Mouse (Mus musculus) testis, adult 10 weeks (tissue): ENCODE data around the gene Kcnn1. TPM values are rescaled to one million over a fixed set of nuclear protein-coding genes. Genes with fewer than 3 reads are reported as not detected.

Experiments used
- polyA plus RNA-seq: library from polyadenylated mRNA; stranded (reverse); fragments of 350-450 nt; fragmentation: Illumina TruSeq; extraction: RNeasy Lipid Tissue Mini Kit (QIAGEN cat#74804); gene quantifications from one replicate; pipeline ENCODE4 v1.2.3, GENCODE M21; 2014; ENCODE audit warnings: low read depth, low replicate concordance

Kcnn1 gene
- polyA plus RNA-seq, result not detected

DNA sequence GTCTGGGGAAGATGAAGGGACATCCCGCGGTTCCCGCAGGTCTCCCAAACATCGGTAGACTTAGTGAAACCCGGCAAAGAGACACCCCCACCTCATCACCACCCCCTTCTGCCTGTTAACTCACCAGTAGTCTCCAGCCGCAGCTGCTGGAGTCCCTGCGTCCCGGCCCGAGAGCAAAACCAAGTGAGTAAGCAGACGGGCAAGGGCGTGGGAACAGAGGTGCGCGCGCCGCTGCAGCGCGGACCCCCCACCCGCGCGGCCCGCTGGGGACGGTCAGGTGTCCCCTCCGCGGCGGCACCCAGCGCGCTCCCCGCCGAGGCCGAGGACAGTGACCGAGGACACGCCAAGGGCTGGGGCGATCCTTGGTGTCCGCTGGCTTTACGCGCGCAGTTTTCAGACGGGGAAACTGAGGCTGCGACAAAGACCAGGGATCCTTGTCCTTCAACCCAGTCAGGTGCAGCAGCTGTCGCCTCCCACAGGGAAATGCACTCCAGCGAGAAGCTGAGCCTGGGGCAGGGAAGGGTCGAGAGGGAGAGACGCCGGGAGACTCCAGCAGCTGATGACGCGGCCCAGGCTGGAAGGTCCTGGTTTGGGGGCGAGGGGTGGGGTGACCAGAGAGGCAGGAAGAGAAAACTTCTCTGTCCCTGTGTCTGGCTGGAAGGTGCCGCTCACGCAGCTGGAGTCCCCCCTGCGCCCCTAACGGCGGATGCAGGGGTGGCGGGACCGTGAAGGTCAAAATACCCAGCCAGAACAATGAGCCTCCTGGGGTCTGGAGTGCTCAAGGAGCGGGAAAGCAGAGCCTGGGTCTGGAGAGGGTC is at the start of gene Kcnn1:
Kcnn1 (minus strand) TSS at position 435 of the 818 bp plus-strand sequence.

GRCm38 (mm10) chr8:70905831-70906736 is 43.0 kb upstream of the Kcnn1 start, which contains the start of gene Map1s:
Gene Map1s, plus strand, starts transcription at chr8:70905932.

DNA sequence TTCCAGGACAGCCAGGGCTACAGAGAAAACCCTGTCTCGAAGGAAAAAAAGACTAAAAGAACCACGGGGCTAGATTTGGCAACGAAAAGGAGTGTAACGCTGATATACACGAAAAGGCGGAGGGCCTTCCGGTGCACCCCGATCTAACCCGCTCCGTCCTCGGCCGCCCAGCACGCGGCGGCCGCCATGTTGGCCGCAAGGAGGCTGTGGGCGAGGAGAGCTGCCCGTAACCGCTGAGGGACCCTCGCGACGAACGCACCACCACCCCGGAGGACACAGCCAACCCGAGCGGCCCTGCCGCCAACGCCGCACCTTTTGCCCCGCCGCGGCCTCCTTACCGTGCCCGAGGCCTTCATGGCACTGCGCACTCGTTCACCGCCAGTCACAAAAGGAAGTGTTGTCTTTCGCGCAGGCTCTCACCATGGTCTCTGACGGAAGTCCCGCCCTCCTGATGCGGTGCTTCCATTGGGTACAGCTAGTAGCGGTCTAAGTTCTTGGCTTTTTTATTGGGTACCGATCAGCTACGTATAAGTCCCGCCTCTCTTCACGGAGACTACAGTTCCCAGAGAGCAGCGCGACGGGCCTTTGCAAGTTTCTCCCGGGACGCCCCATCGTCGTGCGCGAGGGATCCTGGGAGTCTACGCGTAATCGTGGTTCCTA is 34.1 kb upstream of the Kcnn1 start, which contains the start of gene Rpl18a:
Rpl18a (minus strand) TSS at position 392 of the 660 bp plus-strand sequence.

DNA sequence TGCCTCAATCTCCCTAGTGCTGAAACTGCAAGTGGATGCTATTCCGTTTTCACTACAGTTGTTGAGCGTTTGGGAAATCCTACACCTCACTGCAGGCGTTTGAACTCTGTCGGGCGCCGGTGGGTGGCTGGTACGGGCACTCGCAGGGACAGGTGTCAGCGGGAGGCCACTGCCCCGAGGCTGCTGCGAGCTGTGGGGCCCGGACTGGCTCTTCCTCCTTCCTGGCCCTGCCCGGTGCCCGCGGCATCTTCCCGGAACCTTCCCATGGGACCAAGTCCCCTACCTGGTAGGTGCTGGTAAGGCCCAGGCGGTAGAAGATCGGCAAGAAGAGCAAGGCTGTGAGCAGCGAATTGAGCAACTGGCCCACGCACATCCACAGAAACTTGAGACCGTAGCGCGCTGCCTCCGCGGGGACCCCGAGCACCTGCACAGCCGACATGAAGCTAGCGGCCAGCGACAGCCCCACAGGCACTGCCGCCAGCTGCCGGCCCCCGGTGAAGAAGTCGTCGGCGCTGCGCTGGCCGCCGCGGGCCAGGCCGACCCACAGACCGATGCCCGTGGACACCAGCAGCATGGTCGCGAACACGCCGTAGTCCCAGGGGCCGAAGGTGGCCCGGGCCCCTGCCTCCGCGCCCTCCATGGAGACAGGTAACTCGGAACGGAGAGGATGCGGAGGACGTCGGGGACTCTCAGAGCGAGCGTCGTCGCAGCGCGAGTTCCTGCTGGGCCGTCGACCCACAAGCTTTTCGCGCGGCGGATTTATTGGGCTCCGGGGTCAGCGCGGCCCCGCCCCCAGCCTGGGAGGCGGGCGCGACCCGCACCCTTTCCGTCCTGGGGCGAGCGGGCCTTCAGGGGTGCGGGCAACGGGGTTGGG is 29.2 kb upstream of the Kcnn1 start, which contains the start of gene Slc5a5:
Slc5a5 (minus strand) TSS at position 736 of the 874 bp plus-strand sequence.

DNA sequence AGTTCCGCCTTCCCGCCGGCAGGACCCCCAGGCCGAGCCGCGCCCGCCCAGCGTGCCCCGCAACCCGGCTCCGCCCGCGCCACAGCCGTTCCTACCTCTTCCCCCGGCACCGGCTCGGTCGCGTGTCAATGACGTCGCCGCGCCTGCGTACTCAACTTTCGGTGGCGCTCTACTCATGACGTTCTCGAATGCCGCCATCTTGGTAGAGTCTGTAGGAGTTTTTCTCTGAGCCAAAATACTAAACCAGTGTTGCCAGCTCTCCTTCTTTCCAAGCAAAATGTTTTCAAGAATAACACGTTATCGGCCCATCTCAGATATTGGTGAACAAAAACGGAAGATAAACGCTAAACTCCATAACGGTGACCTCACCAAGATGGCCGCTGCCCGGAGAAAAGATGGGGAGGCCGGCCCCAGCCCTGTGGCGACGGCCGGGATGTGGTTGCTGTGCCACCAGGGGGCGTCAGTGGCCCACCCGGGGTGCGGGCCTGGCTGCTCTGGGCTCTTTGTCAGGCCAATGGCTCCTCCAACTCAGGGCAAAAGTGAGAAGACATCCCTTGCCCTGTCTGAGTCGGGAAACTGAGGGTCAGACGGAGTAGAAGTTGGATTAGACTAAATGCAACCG is 10.4 kb upstream of the Kcnn1 start, which contains the start of gene Ccdc124:
Ccdc124 (minus strand) TSS at position 572 of the 622 bp plus-strand sequence.

DNA sequence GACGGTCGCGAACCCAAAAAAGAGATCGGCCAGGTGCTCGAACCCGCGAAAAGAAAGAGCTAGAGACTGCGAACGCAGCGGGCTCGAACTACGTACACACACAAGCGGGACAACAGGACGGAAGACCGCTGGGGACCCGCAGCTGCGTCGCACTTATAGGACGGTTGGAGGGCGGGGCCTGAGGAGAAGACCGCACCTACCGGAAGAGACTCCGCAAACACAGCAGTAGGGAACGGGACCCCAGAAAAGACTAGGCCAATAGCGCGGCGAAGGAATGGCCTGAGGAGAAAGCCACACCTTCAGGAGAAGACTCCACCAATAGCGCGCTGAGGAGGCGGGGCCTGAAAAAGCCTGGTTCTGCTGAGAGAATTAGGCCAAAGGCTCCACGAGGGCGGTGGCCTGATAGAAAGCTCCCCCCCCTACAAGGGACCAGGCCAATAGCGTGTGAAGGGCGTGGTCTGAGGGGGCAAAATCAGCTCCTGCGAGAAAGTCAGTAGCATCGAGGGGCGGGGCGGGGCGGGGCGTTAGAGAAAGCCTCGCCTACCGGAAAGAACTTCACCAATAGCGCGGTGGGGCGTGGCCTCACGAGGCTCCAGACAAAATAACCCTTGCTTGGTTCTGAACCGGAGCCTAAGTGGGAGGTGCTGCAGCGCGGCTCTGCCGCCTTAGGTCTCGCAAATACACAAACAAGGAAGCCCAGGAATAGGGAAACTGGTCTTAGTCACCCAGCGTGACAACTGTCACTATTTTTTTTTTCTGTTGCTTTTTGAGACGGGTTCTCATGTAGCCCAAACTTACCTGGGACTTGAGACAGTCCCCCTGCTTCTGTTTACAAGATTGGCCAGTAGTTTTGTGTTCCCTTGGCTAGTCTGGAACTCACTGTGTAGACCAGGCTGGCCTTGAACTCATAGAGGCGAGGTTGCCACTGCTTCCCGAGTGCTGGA is 23.4 kb downstream of the Kcnn1 start, which contains the start of gene Arrdc2:
Arrdc2 (minus strand) TSS at position 313 of the 944 bp plus-strand sequence.

GRCm38 (mm10) chr8:70808239-70808638 is 54.8 kb downstream of the Kcnn1 start, which contains the start of gene Il12rb1:
Gene Il12rb1, plus strand, starts transcription at chr8:70808449.

GRCm38 (mm10) chr8:70804481-70805206 is 58.4 kb downstream of the Kcnn1 start, which contains the start of gene Mast3:
Gene Mast3, minus strand, starts transcription at chr8:70805054.

Other genes with a start within 250 kb of the Kcnn1 start
- gene Lrrc25, start 247.1 kb downstream of the Kcnn1 start, polyA plus RNA-seq, result not detected
- not detected for gene Gdf15, start 230.8 kb downstream of the Kcnn1 start, polyA plus RNA-seq
- gene Pgpep1, start 202.9 kb downstream of the Kcnn1 start, polyA plus RNA-seq, result 1.2 TPM
- gene Lsm4, start 190.0 kb downstream of the Kcnn1 start, polyA plus RNA-seq, result 1.1 TPM
- gene Jund, start 164.3 kb downstream of the Kcnn1 start, polyA plus RNA-seq, result 5.1 TPM
- 11.0 TPM for gene Iqcn, start 159.8 kb downstream of the Kcnn1 start, polyA plus RNA-seq
- not detected for gene Gm3336, start 144.7 kb downstream of the Kcnn1 start, polyA plus RNA-seq
- not detected for gene Pde4c, start 139.5 kb downstream of the Kcnn1 start, polyA plus RNA-seq
- 0.85 TPM for gene Rab3a, start 108.6 kb downstream of the Kcnn1 start, polyA plus RNA-seq
- 0.29 TPM for gene Mpv17l2, start 102.3 kb downstream of the Kcnn1 start, polyA plus RNA-seq
- 0.84 TPM for gene Pik3r2, start 86.5 kb downstream of the Kcnn1 start, polyA plus RNA-seq
- 1.0 TPM for gene Mast3, start 58.2 kb downstream of the Kcnn1 start, polyA plus RNA-seq
- gene Il12rb1, start 54.8 kb downstream of the Kcnn1 start, polyA plus RNA-seq, result not detected
- gene Arrdc2, start 23.5 kb downstream of the Kcnn1 start, polyA plus RNA-seq, result 1.6 TPM
- gene Ccdc124, start 10.7 kb upstream of the Kcnn1 start, polyA plus RNA-seq, result 0.50 TPM
- gene Slc5a5, start 29.5 kb upstream of the Kcnn1 start, polyA plus RNA-seq, result not detected
- 27.3 TPM for gene Rpl18a, start 34.2 kb upstream of the Kcnn1 start, polyA plus RNA-seq
- gene Map1s, start 42.7 kb upstream of the Kcnn1 start, polyA plus RNA-seq, result 1.9 TPM